Mouse (Mus musculus) cerebellum, postnatal 10 days (tissue): ENCODE data around the gene Mme.
A peak's percentile ranks its signal among the peaks of the same experiment; 100 is the strongest.

ENCODE experiments used
- DNase-seq, 2 experiments: peaks; one replicate each; pipeline ENCODE4 v3.0.0; 2021; ENCODE audit warnings: mixed read lengths in 2 of 2

Gene Mme

DNA sequence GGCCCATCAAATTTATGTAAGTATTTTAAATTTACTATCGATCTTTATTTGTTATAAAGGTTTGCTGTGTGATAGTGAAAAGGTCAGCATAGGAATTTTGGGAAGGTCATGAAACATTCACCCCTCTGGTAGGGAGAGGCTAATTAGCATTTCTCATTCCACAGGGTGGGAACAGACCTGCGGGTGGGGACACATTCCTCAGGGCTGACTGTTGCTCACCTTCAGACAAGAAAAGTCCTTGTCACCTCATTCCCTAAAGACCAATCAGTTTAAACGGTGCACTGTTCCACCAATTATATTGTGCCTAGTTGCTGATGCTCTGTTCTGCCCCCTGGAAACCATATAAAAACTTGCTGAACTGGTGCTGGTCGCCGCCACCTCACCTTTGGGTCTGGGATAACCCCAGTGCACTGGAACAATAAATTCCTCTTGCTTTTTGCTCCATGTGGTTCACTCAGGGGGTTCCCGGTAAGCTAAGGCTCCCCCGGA, at the start of gene Mme:
Gene Mme, plus strand, starts transcription at position 439 of the 489 bp plus-strand sequence.
- DNase-seq = no peak

DNA sequence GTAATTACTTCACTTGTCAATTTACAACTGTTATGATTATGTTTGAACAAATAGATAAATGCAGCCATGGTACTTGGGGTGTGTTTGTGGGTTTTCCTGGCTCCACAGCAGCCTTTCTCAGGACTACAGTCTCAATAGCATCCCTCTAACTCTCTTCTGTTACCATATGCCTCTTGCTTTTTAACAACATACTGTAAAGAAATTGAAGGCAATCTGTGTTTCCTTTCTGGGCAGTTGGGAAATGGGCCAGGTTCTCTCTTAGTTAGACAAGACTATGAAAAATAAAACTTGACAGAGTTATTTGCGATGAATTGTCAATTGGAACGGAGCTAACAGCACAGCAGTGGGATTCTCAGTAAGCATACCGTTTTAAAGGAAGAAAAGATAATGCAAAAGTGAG, 44.8 kb upstream of the Mme start:
- no peak for DNase-seq

DNA sequence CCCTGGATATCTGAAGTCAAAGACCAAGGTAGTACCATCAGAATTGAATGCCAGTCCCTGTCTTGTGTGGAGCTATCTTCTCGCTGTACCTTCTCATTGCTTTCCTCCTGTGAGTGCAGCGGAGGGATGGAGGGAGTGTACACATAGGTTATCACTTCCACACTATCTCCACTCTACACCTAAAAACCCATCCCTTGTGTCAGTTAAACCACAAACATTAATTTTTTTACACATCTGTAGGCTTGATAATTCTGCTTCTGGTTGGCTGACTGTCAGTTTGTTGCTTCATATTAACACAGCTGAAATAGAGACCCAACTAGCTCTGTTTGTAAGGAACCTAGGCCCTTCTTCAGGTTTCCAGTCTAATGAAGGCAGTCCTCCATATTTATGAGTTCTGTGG, 43.3 kb upstream of the Mme start:
- DNase-seq = no peak

DNA sequence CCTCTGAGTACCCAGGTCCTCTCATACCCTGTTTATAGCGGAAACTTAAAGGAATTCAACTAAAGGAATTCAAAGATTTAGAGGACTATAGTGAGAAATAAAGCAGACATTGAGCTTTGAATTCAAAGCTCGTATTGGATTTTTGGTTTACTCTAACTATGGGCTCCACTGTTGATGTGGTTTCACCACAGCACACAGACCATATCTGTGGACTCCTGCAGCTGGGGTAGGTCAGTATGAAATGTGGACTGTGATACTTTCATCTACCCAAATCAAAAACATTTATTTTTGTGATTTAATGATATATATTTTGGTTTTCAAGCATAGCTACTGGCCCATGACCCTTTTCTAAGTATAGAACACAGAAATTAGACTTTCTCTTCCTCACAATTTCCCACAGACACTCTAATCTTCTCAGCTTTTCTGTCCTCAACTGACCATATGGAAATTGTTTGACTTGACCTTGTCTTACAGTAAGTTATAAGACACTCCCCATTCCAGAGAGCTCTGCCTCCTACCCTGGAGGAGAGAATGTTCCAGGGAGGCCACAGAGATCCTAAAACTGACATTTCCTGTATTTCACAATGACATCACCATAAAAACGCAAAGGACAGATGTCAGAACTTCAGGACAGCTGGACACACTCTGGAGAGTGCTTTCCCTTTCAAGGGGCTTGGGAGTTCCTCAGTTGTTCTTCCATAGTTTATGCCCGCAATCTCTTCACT, 19.3 kb upstream of the Mme start:
- no peak for DNase-seq

DNA sequence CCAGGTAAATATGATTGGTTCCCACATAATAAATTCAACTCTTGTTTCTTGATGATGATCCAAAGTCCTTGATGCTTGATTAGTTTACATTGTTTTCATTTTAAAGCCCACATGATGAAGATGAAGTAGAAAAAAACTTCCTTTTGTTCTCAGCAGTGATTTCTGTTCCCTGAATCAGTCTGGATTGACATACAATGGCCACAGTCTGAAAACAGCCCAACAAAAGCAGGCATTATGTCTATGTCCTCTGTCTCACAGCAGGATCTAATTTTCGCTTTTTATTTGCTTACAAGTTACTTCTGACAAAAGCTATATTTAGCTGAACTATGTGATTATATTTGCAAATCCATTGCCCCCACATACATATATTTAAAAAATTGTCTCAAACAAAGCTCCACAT, 17.7 kb upstream of the Mme start:
- no peak for DNase-seq

DNA sequence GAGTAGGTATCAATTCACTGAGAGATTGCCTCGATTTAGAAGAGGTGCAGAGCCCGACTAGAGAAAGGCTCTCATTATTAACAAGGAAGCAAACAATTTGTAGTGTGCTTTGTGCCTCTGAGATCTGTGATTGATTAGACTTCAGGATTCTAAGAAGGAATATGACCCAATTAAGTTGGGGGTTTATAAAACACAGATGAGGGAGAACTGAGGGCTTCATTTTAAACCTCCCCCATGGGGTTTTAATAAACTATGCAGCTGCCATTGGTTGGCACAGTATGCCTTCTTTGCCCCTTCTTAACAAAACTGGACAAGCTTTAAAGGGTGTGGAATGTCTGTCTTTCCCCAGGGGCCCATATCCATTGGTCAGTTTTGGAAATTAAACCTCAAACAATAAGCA, 5.4 kb upstream of the Mme start:
- DNase-seq = no peak

DNA sequence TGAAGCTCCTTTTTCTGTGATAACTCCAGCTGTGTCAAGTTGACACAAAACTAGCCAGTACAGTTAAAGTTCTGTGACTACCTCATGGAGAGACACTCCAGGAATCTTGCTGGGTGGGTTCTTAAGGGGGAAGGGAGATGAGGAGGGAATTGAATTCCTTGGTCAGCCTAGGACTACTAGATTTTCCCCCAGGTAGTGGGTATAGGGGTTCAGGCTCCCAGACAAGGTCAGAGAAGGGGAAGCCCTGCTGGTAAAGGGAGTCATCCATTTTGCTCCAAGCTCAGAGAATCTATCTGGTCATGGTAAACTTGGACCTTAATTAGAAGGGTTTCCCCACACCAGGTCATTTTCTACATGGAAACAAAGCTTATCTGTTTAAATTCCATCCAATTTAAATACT, 2.4 kb downstream of the Mme start:
- no peak for DNase-seq

DNA sequence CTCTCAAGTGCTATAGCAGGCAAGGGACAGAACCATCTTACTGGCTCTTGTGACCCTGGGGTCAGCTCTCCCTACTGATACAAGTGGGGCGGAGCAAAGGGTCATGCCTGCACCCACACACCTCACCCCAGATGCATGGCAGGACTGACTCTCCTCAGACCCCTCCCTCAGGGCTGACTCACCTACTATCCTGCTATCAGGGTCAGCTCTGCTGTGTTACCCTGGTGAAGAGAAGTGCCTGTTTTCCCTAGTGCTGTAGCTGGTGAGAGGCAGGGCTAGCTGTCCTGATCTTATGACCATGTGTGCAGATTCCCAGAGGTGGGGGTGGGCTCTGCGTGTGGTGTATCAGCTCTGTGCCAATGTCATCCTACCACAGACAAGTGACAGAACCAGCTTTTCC, 30.8 kb downstream of the Mme start:
- no peak for DNase-seq

DNA sequence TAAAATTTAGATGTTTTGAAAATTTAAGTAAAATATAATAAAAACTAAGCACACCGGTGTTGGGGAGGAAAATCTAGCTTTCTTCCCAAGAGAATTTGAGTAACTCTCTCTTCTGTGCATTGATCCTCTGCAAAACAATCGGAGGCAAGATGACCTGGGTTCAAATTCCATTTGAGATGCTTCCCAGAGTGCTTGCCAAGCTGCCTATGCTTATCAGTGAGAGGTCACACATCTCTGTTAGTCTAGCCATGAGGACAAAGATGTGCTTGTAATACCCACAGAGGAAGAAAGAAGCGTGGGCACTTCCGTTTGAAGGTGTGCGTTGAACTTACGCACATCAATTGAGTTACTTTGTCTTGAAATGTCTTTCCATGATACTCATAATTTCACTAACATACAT, 53.0 kb downstream of the Mme start:
- no peak for DNase-seq

DNA sequence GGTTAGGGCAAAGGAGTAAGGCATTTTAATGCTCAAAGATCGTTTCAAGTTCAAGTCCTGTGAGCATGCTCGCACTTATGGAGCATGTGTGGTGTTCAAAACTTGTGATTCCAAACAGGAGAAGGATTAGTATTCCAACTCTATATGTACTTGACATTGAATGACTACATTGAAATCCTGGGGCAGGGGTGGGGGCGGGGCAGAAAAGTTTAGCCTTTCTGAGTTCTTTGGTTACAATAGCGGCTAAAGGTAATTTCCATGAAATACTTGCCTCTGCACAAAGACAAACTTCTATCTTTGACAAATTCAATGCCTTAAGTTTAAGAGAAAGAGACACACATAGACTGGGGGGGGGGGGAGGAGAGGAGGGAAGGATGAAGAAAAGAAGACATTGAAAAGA, 53.5 kb downstream of the Mme start:
- no peak for DNase-seq

DNA sequence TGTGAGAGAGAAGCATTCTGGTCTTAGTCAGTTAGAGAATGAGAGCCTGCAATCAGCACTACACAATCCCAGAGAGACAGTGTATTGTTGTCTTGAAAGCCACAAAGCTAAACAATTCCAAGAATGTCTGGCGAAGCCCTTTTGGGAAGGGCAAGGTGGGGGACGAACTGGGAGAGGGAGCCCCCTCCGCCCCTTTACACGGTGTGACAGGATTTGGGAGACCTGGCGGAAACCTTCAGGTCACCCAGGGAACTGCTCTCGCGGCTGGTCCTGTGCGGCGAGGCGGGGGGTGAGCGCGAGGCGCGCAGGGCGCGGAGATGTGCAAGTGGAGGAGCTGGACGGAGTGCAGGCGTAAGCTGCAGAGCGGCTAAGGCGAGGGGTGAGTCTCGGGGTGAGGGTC, 53.9 kb downstream of the Mme start:
- DNase-seq = peak; percentile 55

DNA sequence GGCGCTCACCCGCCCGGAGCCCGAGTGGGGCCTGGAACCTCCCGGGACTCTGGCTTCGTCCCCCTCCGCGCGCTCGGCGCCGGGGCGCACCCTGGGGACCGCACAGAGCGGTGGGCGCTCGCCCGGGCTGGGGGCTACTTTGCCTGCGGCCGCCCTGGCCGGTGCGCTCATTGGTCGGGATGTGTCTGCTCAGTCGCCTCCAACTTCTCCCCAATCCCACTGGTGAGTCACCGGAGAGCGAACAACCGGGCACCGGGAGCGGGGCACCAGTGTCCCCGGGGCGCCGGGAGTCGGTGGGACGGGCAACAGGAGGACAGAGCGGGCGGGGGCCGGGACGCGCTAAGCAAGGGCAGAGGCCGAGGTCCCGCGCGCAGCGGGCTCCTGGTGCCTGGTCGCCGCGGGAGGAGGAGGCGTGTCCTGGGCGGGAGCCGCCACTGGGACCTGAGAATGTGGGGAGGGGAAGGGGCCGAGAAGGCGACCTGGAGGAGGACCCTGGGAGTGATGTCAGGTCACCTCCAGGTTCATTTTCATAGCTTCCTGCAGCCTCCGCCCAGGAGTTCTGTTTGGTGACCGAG, 54.4 kb downstream of the Mme start:
- peak; percentile 37 to 50 for DNase-seq

DNA sequence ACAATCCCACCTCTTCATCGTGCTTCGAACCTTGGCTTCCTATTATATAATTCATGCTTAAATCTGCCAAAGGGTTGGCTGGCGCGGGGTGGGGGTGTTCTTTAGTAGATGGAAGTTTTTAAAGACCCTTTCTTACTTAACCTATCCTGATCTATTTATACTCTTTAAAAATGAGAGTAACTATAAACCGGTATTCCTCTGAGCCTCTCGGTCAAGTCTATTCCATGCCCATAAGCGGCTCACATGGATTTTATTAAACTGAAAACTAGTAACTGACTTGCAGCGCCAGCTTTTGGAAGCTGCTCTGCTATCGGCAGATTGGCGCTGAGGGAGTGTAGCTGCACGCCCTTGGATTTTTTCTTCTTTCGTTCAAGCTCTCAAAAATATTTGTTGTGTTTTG, 55.1 kb downstream of the Mme start:
- DNase-seq = peak; percentile 11 to 13

DNA sequence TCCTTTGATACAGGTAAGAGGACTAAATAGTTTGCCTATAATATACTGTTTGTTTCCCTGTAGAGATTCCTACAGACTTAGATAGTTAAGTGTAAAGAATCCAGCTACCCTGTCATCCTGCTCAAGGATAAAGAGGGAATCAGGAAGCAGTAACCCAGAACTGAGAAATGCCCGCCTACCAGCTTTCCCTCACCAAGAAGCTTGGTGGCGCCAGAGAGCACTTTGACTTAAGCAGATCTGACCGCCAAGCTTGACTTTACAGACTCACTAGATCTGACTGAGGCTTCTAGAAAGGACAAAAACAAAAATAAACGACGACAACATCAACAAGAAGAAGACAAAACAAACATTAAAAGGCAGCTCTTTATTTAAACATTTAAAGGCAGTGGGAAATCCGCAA, 56.5 kb downstream of the Mme start:
- peak; percentile 83 to 85 for DNase-seq

DNA sequence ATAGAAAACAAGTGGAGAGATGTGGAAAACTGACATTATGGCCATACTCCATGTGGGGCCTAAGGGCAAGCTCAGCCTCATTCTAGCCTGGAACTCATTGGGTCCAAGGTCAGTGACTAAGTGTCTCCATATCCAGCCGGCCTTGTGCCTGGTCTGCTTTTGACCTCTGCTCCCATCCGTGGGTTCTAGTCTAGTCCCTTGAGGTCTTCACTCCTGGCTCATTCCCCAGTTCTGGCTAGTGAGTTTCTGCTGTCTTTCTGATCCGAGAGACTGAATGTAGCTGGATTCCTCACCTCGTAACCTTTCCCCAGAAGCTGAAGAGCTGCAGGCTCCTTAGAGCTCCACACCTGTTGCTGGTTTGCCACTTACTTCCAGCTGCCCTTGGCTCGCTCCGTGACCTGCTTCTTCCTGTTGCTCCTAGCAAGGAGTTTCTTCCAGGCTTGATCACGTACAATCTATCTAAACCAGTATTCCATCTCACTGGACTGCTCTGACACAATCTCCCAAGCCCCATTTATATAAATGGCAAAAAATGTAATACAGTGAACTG, 73.9 kb downstream of the Mme start:
- no peak for DNase-seq

DNA sequence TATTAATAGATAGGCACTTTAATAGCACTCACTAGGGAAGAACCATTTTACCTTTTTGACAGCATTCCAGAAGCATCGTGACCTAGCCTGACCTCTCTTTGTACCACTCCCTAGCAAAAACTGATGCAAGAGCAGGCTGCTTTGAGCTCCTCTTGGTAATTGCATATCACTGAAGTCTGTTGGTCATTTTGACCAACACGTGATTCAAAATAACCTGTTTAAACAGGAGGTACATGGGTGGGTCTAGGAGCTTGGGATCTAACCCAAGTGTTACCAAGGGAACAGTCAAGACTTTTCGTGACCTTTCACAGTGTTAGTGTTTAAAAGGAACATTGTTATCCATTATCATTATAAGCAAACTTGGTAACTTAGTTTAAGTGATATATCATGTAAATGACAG, 76.2 kb downstream of the Mme start:
- DNase-seq = no peak

DNA sequence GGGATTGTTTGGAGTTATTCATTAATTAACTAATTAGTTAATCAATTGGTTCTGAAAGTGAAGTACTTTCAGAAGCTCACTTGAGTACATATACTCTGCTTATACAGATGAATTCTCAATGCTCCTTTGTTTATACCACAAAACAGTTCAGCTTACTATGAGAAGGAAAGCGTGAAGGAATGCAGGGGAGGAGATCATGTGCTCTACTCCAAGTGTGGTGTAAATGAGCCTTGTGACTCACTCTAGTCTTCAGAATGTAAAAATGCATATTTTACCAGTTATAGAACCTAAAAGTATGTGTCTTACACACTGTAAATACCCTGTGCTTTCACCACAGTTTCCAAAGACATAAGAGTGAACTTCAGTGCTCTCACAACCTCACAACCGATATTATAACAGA, 84.3 kb downstream of the Mme start:
- DNase-seq = no peak

DNA sequence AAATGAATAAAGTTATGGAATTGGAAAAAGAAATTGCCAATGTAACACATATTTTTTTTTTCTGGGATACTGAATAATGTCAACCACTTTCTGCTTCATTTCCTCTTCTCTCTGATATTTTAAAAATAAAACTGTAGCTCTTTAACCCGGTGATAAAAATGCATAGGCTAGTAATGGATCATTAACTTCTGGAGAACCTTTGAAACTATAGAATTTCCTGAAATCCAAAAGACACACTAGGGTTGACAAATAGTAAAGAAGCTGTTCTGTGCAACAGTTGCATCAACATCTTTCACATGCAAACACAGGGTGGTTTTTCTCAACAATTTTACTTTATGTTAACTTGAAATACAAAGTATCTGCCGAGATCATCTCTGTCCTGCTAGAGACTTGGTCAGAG, 98.8 kb downstream of the Mme start:
- DNase-seq = no peak

DNA sequence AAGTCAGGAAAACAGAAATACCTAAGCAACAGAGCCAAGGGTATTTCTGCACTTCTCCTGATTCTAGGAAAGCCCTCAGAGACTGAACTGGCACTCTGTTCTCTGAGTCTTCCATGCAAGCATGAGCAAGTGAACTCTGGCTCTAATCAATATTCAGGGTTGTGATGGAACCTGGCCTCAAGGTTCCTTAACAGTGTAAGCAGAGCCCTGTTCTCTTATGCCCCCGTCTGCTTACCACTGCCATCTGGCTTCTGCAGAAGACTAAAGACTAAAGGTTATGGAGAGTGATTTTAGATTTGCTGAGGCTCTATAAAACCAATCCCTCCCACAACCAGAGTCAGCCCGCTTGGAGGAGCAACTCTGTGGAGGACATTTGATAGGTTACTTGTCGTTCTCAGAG, 99.2 kb downstream of the Mme start:
- no peak for DNase-seq

DNA sequence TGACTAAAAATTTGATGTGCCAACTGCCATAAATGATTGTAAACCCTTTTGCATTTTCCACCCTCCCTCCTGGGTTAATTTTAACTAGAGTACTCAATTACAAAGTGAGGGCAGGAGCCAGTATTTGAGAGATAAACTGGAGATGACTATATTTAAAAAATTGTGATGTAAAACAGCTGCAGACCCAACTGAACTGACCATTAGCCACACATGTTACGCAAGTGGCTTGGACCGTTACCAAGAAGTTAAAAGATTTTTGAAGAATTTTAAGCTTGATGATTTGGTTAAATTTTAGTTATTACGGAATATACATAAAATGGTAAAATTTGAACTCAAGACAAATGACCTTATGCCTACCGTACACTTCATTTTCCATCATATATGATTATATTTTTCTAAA, 100.1 kb downstream of the Mme start:
- DNase-seq = no peak

DNA sequence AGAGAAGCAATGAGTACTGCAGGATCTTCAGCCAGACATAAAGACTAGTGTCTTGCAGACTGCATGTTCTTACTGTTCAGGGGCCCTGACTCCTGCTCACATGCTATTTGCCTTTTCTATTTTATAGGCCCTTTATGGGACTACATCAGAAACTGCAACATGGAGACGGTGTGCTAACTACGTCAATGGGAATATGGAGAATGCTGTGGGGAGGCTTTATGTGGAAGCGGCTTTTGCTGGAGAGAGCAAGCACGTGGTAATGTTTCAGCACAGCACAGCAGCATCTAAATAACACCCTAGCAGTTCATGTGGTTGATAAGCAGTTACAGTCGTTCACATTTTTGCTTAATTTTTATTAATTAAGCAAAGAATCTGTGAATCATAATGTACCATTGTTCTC, 103.7 kb downstream of the Mme start:
- no peak for DNase-seq

DNA sequence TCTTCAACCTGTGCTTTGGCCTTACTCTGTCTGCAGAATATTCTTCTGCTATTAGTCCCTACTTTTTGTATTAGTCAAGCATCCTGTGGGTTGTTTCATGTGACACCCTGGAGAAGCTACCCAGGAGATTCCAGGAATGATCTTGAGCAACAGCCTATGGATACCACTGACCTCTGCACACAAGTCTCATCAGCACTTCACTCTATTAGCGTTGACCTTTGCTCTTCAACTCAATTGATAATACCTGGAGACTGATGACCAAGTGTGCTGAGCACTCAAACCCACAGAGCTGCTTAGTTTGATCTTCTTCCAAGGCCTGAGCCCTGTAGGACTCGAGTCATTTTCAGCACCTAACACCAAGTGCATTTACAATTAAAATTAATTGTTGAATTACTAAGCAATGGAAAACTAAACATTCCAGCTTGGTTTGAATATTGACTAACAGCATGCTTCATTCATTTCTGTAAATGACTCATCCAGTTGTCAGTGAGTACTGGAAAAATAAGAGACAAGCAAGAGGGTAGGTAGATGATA, 107.6 kb downstream of the Mme start:
- DNase-seq = no peak

DNA sequence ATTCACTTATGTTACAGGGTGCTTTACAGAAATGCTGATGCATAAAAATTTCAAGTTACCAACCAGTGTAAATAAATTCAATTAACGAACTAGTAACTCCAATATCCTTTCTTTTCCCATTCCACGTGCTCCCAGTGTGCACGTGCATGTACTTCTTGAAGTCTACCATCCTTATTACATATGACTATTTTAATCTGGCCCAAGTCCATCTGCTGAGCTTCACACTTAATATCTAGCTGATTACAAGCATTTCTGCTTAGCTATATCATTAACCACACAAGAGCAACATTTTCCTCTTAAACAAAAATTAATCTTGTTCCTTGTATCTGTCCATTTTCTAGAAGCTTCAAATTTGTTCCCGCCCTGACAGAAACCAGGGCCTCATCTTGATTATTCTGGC, 108.9 kb downstream of the Mme start:
- DNase-seq = no peak

DNA sequence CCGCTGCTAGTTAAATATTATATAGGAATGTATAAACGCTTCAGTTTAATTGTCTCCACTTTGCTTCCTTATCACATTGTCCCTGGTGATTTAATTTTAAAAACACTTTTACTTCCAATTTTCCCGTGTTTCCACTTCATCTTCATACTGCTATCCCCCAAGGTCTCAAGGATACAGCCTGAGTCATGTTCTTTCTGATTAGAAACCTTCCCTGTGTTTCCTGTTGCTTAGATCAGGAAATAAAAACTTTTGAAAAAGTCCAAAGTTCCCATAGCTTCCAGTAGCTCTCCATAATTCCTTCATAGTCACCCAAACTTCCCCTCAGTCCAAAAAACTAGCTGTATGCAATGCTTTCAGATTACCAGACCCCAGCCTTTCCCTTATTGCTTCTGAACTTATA, 109.4 kb downstream of the Mme start:
- no peak for DNase-seq
